Mouse (Mus musculus): ENCODE measurements around the gene Jmy. TPM values are rescaled to one million over a fixed set of nuclear protein-coding genes. Genes with fewer than 3 reads are reported as not detected.
A peak's percentile ranks its signal among the peaks of the same experiment; 100 is the strongest.
"Not testable (repeated sequence)": the region's sequence is repeated elsewhere in the genome, so short reads cannot be mapped to it uniquely, and the experiment has no call there.

Jmy gene
- 10 to 100 TPM; 42.3 to 43.3 TPM for total RNA-seq (2021)

DNA sequence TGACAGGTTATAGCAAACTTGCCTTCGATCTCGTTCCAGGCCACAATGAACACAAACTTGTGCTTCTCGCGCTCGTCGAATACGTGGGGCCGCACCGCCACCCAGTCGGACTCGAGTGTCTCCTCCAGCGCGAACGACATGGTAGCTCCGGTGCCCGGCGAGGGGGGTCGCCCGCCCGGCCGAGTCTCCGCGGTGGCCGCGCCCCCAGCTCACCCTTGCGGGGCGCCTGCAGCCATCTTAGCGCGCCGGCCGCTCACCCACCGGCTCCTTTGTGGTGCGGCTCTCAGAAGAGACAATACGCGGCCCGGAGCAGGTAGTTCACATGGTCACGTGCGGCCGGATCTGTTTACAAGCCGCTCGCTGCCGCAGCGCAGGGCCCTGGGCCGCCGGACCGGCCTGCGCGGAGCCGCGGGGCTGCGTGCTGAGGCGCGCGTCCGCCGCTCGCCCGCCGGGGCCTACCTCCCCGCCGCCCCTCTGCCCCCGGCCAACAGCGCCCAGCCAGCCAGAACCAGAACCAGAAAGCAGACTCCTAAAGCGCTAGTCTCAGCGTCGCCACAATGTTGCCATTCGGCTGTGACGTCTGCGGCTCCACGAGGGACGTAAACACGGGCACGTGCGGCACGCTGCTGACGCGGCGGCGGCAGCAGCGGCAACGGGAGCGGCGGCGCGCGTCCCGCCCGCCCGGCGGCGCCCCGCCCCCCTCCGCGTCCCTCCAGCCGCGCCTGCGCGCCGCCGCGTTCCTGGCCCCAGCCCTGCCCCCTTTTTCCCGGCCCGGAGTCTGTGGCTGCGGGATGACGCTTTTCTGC is at the start of gene Jmy:
TSS of gene Jmy (minus strand) at position 642 of the 806 bp plus-strand sequence.
- intact Hi-C loops (cut with DNase I), result loop anchor here (2.0 to 5.0 kb wide), 2 partner anchors 113 to 197 kb away; no protein-coding TSS in a partner anchor
- DNase-seq (ENCODE audit: low spot score in 2 of 2), result peak; percentile 87 to 88

DNA sequence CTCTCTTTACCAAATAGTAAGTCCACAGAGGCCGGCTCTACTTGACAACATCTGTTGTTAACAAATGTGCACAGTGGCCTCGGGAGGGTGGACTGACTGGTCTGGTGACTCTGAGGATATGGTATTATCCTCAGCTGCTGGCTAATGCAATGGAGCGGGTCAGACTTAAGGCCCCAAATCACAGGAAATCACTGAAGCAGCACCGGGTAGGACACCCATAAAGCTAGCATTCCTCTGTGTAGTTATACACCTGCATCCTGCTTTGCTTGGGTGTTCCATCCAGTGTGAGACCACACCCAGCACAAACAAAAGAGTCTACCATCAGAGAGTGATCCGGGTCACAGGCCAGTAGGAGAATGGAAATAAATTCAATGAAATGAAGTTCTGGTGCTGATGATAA is 48.0 kb upstream of the Jmy start:
- intact Hi-C loops (cut with DNase I), result no loop called here
- DNase-seq (ENCODE audit: low spot score in 2 of 2), result no peak

- intact Hi-C loops (cut with DNase I), result no loop called here
- no peak for DNase-seq (ENCODE audit: low spot score in 2 of 2)
These were observed 46.4 kb upstream of the Jmy start for GRCm38 (mm10) chr13:93546011-93546410.

DNA sequence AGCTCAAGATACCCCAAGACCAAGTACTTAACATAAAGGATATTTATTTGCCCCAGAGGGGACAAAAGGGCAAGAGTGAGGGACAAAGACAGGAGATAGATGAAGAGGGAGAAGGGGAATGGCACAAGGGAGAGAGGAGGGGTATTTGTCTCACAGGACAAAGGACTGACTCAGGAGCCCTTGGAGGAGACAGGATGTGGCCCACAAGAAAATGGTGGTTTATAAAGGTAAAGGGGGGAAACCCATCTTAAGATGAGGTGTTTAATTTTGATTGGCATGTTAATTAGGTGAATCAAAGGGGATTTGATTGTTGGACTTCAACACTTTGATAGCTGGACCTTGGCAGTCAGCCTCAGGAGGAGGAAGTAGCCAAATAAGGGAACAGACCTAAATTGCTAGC is 44.7 kb upstream of the Jmy start:
- intact Hi-C loops (cut with DNase I), result no loop called here
- DNase-seq (ENCODE audit: low spot score in 2 of 2), result no peak

- intact Hi-C loops (cut with DNase I), result no loop called here
- DNase-seq (ENCODE audit: low spot score in 2 of 2), result no peak
These were observed 39.7 kb upstream of the Jmy start for GRCm38 (mm10) chr13:93539311-93539710.

DNA sequence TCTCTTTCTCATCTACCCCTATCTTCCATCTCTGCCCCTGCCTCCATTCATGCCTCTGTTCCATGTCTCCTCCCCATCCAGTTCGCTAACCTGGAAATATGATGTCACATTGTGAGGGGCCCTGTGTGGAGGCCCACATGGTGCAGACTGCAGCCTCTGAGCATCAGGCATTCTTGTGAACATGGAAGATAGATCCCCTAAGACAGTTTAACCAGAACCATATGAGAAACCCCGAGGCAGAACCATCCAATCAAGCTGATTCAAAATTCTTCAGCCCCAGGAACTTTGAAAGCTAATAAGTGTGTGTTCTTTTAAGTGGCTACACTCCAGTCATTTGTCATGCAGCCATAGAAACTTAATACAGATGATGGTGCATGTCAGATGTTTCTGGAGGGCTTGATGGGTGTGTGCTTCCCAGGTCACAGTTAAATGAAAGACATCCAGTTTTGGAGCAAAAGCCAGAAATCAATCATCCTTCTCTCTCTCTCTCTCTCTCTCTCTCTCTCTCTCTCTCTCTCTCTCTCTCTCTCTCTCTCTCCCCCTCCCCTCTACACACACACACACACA is 19.2 kb upstream of the Jmy start:
- no peak for DNase-seq (ENCODE audit: low spot score in 2 of 2)
- intact Hi-C loops (cut with DNase I), result no loop called here

DNA sequence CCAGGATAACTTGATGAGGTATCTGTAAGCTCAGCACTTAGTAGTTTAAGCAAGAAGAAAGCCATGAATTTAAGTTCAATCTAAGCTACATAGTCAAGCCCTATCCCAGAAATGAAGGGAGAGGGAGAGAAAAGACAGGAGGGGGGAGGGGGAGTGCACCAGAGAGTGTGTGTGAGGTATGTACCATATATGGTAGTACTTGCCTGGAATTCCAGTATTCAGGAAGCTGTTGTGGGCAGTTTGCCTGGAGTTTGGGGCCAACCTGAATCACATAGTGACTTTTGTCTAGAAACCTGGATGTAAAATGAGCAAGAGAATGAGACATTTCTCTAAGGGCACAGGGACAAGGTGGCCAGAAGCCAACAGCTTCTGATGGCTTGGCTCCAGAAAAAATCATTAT is 17.6 kb upstream of the Jmy start:
- DNase-seq (ENCODE audit: low spot score in 2 of 2), result no peak
- intact Hi-C loops (cut with DNase I), result no loop called here

DNA sequence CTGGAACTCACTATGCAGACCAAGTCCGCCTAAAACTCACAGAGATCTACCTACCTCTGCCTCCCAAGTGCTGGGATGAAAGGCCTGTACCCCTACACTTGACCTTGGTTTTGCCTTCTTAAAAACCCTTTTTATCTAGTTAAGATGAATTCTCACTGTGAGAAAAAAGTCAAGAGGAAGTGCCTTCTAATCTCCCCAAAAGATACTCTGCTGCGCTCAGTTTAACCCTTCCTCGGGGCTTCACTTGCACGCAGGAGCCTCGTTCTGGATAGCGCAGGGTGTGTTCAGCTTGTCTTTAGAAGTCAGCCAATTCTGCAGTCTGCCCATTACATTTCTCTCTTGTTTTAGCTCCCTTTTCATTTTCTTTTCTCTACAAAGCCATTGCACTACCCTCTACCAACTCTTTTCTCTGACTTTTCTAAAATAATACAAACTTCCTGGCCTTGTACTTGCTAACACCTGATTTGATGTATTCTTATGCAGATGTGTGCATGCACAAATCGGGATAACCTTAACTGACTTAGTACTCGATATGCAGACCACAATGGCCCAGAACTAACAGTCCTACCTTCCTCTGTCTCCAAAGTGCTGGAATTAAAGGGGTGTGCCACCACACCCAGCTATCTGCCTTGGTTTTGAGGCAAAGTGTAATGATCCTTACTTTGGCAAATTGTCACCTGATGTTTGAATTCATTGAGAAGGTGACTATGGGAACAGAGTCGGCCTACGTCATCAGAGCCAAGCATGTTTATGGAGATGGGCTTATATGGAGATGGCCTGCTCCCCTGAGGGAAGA is 14.6 kb upstream of the Jmy start:
- DNase-seq (ENCODE audit: low spot score in 2 of 2), result no peak
- intact Hi-C loops (cut with DNase I), result no loop called here

DNA sequence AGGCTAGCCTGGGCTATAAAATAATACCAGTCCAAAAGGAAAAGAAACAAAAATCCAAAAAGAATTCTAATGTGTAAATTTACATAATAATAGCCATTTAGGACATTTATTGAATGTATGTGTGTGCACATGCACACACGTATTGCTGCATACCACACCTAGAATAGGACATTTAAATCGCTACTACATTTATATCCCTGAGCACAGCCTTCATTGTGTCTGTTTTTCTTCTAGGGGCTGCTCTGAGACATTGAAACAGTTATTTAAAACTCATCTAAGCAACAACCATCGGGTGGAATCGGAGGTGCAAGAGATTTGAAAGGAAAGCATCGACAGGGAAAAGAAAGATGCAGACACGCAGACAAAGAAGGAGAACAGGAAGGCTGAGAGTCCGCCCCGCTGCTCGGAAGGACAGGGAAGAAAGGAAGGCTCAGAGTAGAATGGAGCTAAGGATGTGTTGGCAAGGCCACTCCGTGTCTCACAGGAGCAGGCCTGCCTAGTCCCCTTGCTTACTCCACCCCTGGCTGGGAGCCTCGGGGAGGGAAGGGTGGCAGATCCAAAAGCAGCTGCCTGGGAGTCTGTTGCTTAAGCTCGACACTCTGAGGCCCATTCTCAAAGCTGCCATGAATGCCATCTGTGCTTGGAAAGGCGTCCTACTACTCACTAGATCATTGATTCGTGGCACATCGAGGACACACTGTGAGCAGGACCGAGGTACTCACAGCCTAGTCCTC is 11.0 kb upstream of the Jmy start:
- intact Hi-C loops (cut with DNase I), result no loop called here
- DNase-seq (ENCODE audit: low spot score in 2 of 2), result peak in 1 of 2 experiments; percentile 27

DNA sequence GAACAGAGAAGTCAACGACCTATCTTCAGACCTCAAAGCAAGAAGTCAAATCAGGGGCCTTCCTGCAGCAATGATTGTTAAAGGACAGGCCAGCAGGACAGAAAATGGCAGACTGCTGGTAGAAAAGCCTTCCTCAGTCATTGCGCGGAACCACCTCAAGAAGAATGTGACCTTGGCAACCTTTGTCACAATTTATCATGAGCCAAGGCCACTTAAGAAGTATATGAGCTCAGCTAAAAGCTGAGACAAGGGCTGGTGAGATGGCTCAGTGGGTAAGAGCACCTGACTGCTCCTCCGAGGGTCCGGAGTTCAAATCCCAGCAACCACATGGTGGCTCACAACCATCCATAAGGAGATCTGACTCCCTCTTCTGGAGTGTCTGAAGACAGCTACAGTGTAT is 7.3 kb upstream of the Jmy start:
- intact Hi-C loops (cut with DNase I), result not testable (repeated sequence)

DNA sequence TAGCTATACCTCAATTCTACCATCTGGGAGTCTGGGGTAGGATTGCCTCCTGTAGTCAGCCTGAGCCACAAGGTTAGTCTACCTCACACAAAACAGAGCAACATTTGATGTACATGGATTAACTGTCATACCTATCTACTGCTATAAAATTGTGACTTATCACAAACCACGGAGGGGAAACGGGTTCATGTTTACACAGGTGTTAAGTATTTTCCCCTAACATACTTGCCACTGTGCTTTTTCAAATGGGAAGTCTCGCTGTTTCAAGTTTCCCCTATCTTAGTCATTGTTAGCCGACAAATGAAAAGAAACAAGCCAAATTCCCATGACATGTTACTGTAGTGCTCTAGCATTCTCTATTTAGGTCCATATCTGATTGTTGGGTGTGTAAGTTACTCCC is 2.1 kb upstream of the Jmy start:
- no peak for DNase-seq (ENCODE audit: low spot score in 2 of 2)
- intact Hi-C loops (cut with DNase I), result no loop called here

More for the DNA sequence above, 7.3 kb upstream of the Jmy start:
- DNase-seq (ENCODE audit: low spot score in 2 of 2), result not testable (repeated sequence)

GRCm38 (mm10) chr13:93499973-93500633 is 495 bp upstream of the Jmy start:
- DNase-seq (ENCODE audit: low spot score in 2 of 2), result no peak
- intact Hi-C loops (cut with DNase I), result loop anchor here (2.0 to 5.0 kb wide), 2 partner anchors 113 to 198 kb away; no protein-coding TSS in a partner anchor

DNA sequence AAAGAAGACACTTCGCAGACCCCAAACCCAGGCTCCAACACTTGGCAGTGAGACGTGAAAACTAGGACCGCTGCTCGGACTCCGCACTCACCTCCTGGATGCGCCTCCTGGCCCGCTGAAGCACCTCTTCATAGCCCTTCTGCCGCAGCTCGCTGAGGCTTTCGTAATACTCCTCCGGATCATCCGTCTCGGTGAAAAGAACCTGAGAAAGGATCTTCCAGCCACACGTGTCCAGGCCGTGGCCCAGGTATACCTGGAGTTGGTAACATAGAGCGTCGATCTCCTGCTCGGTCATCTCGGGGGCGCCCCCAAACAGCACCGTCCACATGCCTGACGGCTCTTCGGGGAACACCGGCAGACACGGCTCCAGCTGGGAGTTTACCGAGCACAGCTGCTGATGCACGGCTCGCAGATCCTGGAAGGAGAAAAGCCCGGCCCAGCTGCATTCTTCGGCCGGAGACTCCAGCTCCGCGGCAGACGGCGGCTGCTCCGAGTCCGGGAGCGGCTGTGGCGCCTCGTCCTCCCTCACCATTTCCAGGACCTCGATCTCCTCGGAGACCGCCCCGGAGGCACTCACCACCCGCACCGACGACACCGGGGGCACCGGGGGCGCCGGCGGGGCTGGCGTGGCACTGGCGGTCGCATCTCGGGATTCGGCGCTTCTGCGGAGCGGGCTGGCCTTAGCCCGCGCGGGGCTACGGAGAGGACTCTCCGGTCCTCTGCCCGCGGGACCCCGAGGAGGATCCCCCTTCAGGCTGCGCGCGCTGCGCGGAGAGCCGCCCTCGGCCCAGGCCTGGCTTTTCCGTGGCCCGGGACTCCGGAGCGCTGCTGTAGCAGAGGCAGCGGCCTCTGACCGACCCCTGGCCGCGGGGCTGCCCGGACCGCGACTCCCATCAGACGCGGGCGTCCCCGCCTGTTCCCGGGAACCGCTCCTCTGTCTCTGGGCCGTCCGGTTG is 1.1 kb downstream of the Jmy start:
- intact Hi-C loops (cut with DNase I), result loop anchor here (2.0 to 5.0 kb wide), 2 partner anchors 114 to 196 kb away; no protein-coding TSS in a partner anchor
- peak; percentile 39 to 49 for DNase-seq (ENCODE audit: low spot score in 2 of 2)

GRCm38 (mm10) chr13:93496977-93497376 is 2.6 kb downstream of the Jmy start:
- DNase-seq (ENCODE audit: low spot score in 2 of 2), result no peak
- intact Hi-C loops (cut with DNase I), result loop anchor here (5.0 kb wide), 1 partner anchor 195 kb away; no protein-coding TSS in a partner anchor

DNA sequence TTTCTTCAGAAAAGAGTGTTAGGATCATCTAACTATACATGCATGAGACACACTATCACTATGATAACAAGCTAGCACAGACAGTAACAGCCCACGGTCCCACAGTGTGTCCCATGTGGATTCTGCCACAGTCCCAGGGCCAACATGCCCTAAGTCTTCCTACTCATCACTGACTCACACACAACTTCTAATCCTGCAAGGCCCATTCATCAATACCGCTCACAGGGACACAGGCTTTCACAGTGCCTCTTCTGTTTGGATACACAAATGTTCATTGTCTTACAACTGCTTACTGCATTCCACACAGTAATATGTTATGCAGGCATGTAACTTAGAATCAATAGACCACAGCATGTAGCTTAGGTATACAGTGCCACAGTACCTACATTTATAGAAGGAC is 11.1 kb downstream of the Jmy start:
- intact Hi-C loops (cut with DNase I), result no loop called here
- no peak for DNase-seq (ENCODE audit: low spot score in 2 of 2)

DNA sequence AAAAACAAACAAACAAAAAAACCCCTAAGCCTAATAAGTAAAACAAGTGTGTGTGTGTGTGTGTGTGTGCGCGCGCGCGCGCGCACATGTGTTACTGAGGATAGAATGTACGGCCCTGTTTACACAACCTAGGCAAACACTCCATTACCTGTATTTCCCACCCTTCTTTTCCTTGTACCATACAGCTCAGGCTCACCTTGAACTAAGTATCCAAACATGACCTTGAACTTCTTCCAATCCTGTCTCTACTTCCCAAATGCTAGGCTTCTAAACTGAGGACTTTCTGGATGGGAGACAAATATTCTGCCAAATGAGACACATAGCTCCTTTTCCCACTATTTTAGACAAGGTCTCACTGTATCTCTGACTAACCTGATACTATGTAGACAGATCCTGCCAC is 11.9 kb downstream of the Jmy start:
- intact Hi-C loops (cut with DNase I), result no loop called here
- no peak for DNase-seq (ENCODE audit: low spot score in 2 of 2)

DNA sequence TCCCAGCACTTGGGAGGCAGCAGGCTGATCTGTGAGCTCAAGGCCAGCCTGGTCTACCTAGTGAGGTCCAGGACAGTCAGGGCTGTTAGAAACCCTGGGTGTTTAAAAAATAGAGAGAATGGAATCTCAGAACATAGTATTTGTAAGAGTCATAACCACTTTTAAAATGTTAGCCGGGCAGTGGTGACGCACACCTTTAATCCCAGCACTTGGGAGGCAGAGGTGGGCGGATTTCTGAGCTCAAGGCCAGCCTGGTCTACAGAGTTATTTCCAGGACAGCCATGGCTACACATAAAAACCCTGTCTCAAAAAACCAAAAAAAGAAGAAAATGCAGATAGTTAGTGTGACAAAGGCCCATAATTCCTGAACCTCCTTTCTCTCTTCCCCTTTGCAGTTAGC is 15.3 kb downstream of the Jmy start:
- intact Hi-C loops (cut with DNase I), result no loop called here
- no peak for DNase-seq (ENCODE audit: low spot score in 2 of 2)

GRCm38 (mm10) chr13:93481110-93481509 is 18.5 kb downstream of the Jmy start:
- no peak for DNase-seq (ENCODE audit: low spot score in 2 of 2)
- intact Hi-C loops (cut with DNase I), result no loop called here

Data from left cerebral cortex, postnatal 36 days (tissue).